Mouse (Mus musculus): ENCODE measurements around the gene Arl3. TPM values are rescaled to one million over a fixed set of nuclear protein-coding genes. Genes with fewer than 3 reads are reported as not detected.
A peak's percentile ranks its signal among the peaks of the same experiment; 100 is the strongest.

Arl3 gene
- total and polyA plus RNA-seq, 3 experiments: 24.1 to 46.5 (median 45.3) TPM

GRCm38 (mm10) chr19:46507806-46508205, 65.2 kb downstream of the Arl3 start:
- peaks cover 27 to 77% of the 10 kb centered on the region in 2 experiments for H3K36me3 ChIP-seq (replicated peaks in 1 of 2; ENCODE audit: control insufficient read depth in 1 of 2, insufficient read depth in 1 of 2, low read length in 1 of 2)
- H3K27me3 ChIP-seq (replicated peaks): no peaks in the 10 kb centered on the region
- no peak overlapping the region for H3K4me2 ChIP-seq (ENCODE audit: insufficient read depth, low read depth, poor library complexity, severe bottlenecking)
- no peak for DNase-seq (ENCODE audit: extremely low read depth)
- TF ChIP-seq E2F4 (IDR thresholded peaks at IDR 0.05; ENCODE audit: insufficient replicate concordance, low read depth, low read length) (no peak), TCF12 (IDR thresholded peaks at IDR 0.05; ENCODE audit: low read depth, low read length) (no peak), CHD1 (IDR thresholded peaks at IDR 0.05; ENCODE audit: low read depth, low read length) (no peak), MAZ (IDR thresholded peaks at IDR 0.05; ENCODE audit: low read depth, low read length) (no peak), SMC3 (IDR thresholded peaks at IDR 0.05; ENCODE audit: low read depth, low read length) (no peak), RCOR1 (conservative IDR thresholded peaks at IDR 0.05; ENCODE audit: low read depth, low read length) (no peak), JUND (conservative IDR thresholded peaks at IDR 0.05; ENCODE audit: low read depth, low read length) (no peak)
- no peak overlapping the region for H3K9ac ChIP-seq (ENCODE audit: insufficient read depth, low read depth)
- no peak overlapping the region for H3K27ac ChIP-seq (ENCODE audit: insufficient read depth, low read depth)
- peaks cover 24 to 74% of the 10 kb centered on the region in 2 experiments for H3K4me1 ChIP-seq (ENCODE audit: control insufficient read depth in 1 of 2, insufficient read depth in 2 of 2)
- H3K9me3 ChIP-seq (replicated peaks; ENCODE audit: low read length): no peaks in the 10 kb centered on the region
- no peak overlapping the region for H3K4me3 ChIP-seq (replicated peaks in 1 of 3; ENCODE audit: low read depth in 2 of 3, low read length in 2 of 3, poor library complexity in 1 of 3)
- dilution Hi-C loops (cut with MboI; ENCODE audit: extremely low pct_ligation_motif_present, extremely low pct_unique_long_range_greater_than_20kb, low sequenced_read_pairs): no loop called here
- peaks cover 83% of the 10 kb centered on the region for H3K79me2 ChIP-seq (replicated peaks; ENCODE audit: control insufficient read depth, extremely low read depth, insufficient read depth, poor library complexity, severe bottlenecking)
- in situ Hi-C loops (cut with MboI; ENCODE audit: low pct_ligation_motif_present, low pct_unique_long_range_greater_than_20kb, low sequenced_read_pairs): no loop called here

GRCm38 (mm10) chr19:46507181-46507581, 65.8 kb downstream of the Arl3 start:
- no peak for DNase-seq (ENCODE audit: extremely low read depth)
- dilution Hi-C loops (cut with MboI; ENCODE audit: extremely low pct_ligation_motif_present, extremely low pct_unique_long_range_greater_than_20kb, low sequenced_read_pairs): no loop called here
- no peaks in the 10 kb centered on the region for H3K27me3 ChIP-seq (replicated peaks)
- peak overlapping the region in 1 of 3 experiments; percentile 93 for H3K4me3 ChIP-seq (replicated peaks in 1 of 3; ENCODE audit: low read depth in 2 of 3, low read length in 2 of 3, poor library complexity in 1 of 3)
- peaks cover 86% of the 10 kb centered on the region for H3K79me2 ChIP-seq (replicated peaks; ENCODE audit: control insufficient read depth, extremely low read depth, insufficient read depth, poor library complexity, severe bottlenecking)
- H3K4me2 ChIP-seq (ENCODE audit: insufficient read depth, low read depth, poor library complexity, severe bottlenecking): no peak overlapping the region
- no peak overlapping the region for H3K27ac ChIP-seq (ENCODE audit: insufficient read depth, low read depth)
- H3K9ac ChIP-seq (ENCODE audit: insufficient read depth, low read depth): no peak overlapping the region
- no peaks in the 10 kb centered on the region for H3K9me3 ChIP-seq (replicated peaks; ENCODE audit: low read length)
- peaks cover 22 to 73% of the 10 kb centered on the region in 2 experiments for H3K36me3 ChIP-seq (replicated peaks in 1 of 2; ENCODE audit: control insufficient read depth in 1 of 2, insufficient read depth in 1 of 2, low read length in 1 of 2)
- peaks cover 24 to 70% of the 10 kb centered on the region in 2 experiments for H3K4me1 ChIP-seq (ENCODE audit: control insufficient read depth in 1 of 2, insufficient read depth in 2 of 2)
- TF ChIP-seq USF2 (conservative IDR thresholded peaks at IDR 0.05; ENCODE audit: low read depth, low read length) (no peak), SMC3 (IDR thresholded peaks at IDR 0.05; ENCODE audit: low read depth, low read length) (no peak), ELF1 (IDR thresholded peaks at IDR 0.05; ENCODE audit: low read depth, low read length) (no peak), RCOR1 (conservative IDR thresholded peaks at IDR 0.05; ENCODE audit: low read depth, low read length) (no peak), TBP (conservative IDR thresholded peaks at IDR 0.05; ENCODE audit: low read depth, low read length) (no peak), UBTF (IDR thresholded peaks at IDR 0.05; ENCODE audit: low read depth, low read length) (no peak), ZC3H11A (IDR thresholded peaks at IDR 0.05; ENCODE audit: low read depth, low read length) (no peak), ETS1 (conservative IDR thresholded peaks at IDR 0.05; ENCODE audit: low read depth, low read length) (no peak), CHD2 (IDR thresholded peaks at IDR 0.05; ENCODE audit: low read length) (no peak), KAT2A (IDR thresholded peaks at IDR 0.05; ENCODE audit: insufficient replicate concordance, low read length) (no peak), GABPA (IDR thresholded peaks at IDR 0.05; ENCODE audit: insufficient replicate concordance, low read depth, low read length) (no peak), SIN3A (IDR thresholded peaks at IDR 0.05; ENCODE audit: low read length) (no peak), CTCF (conservative IDR thresholded peaks at IDR 0.05 in 1 of 2, IDR thresholded peaks at IDR 0.05 in 1 of 2; ENCODE audit: low read depth in 2 of 2, low read length in 2 of 2) (no peak)
- in situ Hi-C loops (cut with MboI; ENCODE audit: low pct_ligation_motif_present, low pct_unique_long_range_greater_than_20kb, low sequenced_read_pairs): no loop called here

All from CH12.LX (cell line).